Mouse (Mus musculus) heart, embryonic 15.5 days (tissue): ENCODE measurements around the gene Nrxn1. TPM values are rescaled to one million over a fixed set of nuclear protein-coding genes. Genes with fewer than 3 reads are reported as not detected.

Experiments
- ATAC-seq: fragments of 200-750 bp; cut with Nextera tagmentation; replicated peaks from 2 replicates; pipeline ENCODE4 v1.8.0; 2017; ENCODE audit warnings: low read depth, moderate TSS enrichment; ENCODE audit not compliant: insufficient number of reproducible peaks, insufficient read depth, low FRiP score
- H3K27ac ChIP-seq: fragments of 300-500 bp; sonication (generic); 2 replicates; pipeline ENCODE4 v1.5.1; 2015; ENCODE audit warnings: mild to moderate bottlenecking, inconsistent platforms
- H3K27me3 ChIP-seq: fragments of 300-500 bp; sonication (generic); 2 replicates; pipeline ENCODE4 v1.6.1; 2015; ENCODE audit warnings: inconsistent platforms
- H3K36me3 ChIP-seq: fragments of 300-500 bp; sonication (generic); 2 replicates; pipeline ENCODE4 v1.6.1; 2015; ENCODE audit warnings: mild to moderate bottlenecking, inconsistent platforms
- H3K4me1 ChIP-seq: fragments of 300-500 bp; sonication (generic); replicated peaks from 2 replicates; pipeline ENCODE4 v1.6.1; 2015; ENCODE audit warnings: inconsistent platforms
- H3K4me2 ChIP-seq: fragments of 300-500 bp; sonication (generic); 2 replicates; pipeline ENCODE4 v1.6.1; 2015; ENCODE audit warnings: inconsistent platforms, mild to moderate bottlenecking, moderate library complexity
- H3K4me3 ChIP-seq: fragments of 300-500 bp; sonication (generic); 2 replicates; pipeline ENCODE4 v1.5.1; 2015; ENCODE audit warnings: mild to moderate bottlenecking, inconsistent platforms
- H3K9ac ChIP-seq: fragments of 300-500 bp; sonication (generic); 2 replicates; pipeline ENCODE4 v1.6.1; 2015; ENCODE audit warnings: mild to moderate bottlenecking, inconsistent platforms
- H3K9me3 ChIP-seq: fragments of 300-500 bp; sonication (generic); replicated peaks from 2 replicates; pipeline ENCODE4 v1.6.1; 2016; ENCODE audit warnings: inconsistent platforms
- WGBS: fragments of 180-500 bp; shearing (Covaris S2); methylation state at CpG from one replicate; pipeline ENCODE4 v1.1.7; 2015; ENCODE audit warnings: mixed read lengths; 5-methylcytosine and 5-hydroxymethylcytosine counted together
- polyA plus RNA-seq: library from polyadenylated mRNA; unstranded; fragments of >200 nt; fragmentation: Nextera tagmentation; extraction: Ambion mirVana; gene quantifications from 2 replicates; pipeline ENCODE4 v1.2.1, GENCODE M21; 2015

Nrxn1 gene
- polyA plus RNA-seq, 1 experiment from 2014 or later = 1.2 TPM

- ATAC-seq = no peak
- no peaks in the 10 kb centered on the region for H3K36me3 ChIP-seq
- no peak overlapping the region for H3K4me3 ChIP-seq
- H3K4me1 ChIP-seq = peaks cover 14% of the 10 kb centered on the region
- 52% methylated on average over 4 of the region's 4 CpGs for WGBS
- no peak overlapping the region for H3K9ac ChIP-seq
- H3K27ac ChIP-seq = no peak overlapping the region
- H3K27me3 ChIP-seq = peaks cover 49% of the 10 kb centered on the region
- no peak overlapping the region for H3K4me2 ChIP-seq
- no peaks in the 10 kb centered on the region for H3K9me3 ChIP-seq
These were observed 639.6 kb downstream of the Nrxn1 start for GRCm38 (mm10) chr17:90453280-90453679.

- ATAC-seq = no peak
- Histone ChIP-seq H3K4me3 (no peak overlapping the region), H3K27me3 (peaks cover 49% of the 10 kb centered on the region), H3K4me2 (no peak overlapping the region), H3K4me1 (peaks cover 14% of the 10 kb centered on the region), H3K9ac (no peak overlapping the region), H3K36me3 (no peaks in the 10 kb centered on the region), H3K9me3 (no peaks in the 10 kb centered on the region), H3K27ac (no peak overlapping the region)
- WGBS = 56% methylated on average over 2 of the region's 2 CpGs
These were observed 640.1 kb downstream of the Nrxn1 start for GRCm38 (mm10) chr17:90452770-90453169.

- Histone ChIP-seq H3K9me3 (no peaks in the 10 kb centered on the region), H3K36me3 (no peaks in the 10 kb centered on the region), H3K4me2 (no peak overlapping the region), H3K9ac (no peak overlapping the region), H3K4me1 (peaks cover 14% of the 10 kb centered on the region), H3K27me3 (peaks cover 39% of the 10 kb centered on the region), H3K27ac (no peak overlapping the region), H3K4me3 (no peak overlapping the region)
- ATAC-seq = no peak
- WGBS = 65% methylated on average over 2 of the region's 2 CpGs
These were observed 641.5 kb downstream of the Nrxn1 start for GRCm38 (mm10) chr17:90451384-90451783.

- no peak overlapping the region for H3K4me3 ChIP-seq
- no peak overlapping the region for H3K27ac ChIP-seq
- no peaks in the 10 kb centered on the region for H3K4me1 ChIP-seq
- no peaks in the 10 kb centered on the region for H3K9me3 ChIP-seq
- H3K9ac ChIP-seq = no peak overlapping the region
- no peak overlapping the region for H3K4me2 ChIP-seq
- H3K36me3 ChIP-seq = no peaks in the 10 kb centered on the region
- no peaks in the 10 kb centered on the region for H3K27me3 ChIP-seq
- no peak for ATAC-seq
These were observed 649.8 kb downstream of the Nrxn1 start for GRCm38 (mm10) chr17:90443067-90443466.

GRCm38 (mm10) chr17:90435836-90436235 lies 657.0 kb downstream of the Nrxn1 start:
- no peak for ATAC-seq
- H3K9ac ChIP-seq = no peak overlapping the region
- no peaks in the 10 kb centered on the region for H3K27me3 ChIP-seq
- H3K9me3 ChIP-seq = no peaks in the 10 kb centered on the region
- no peak overlapping the region for H3K4me3 ChIP-seq
- no peaks in the 10 kb centered on the region for H3K36me3 ChIP-seq
- H3K4me1 ChIP-seq = no peaks in the 10 kb centered on the region
- no peak overlapping the region for H3K4me2 ChIP-seq
- H3K27ac ChIP-seq = no peak overlapping the region

GRCm38 (mm10) chr17:90435371-90435770 lies 657.5 kb downstream of the Nrxn1 start:
- H3K4me2 ChIP-seq = no peak overlapping the region
- H3K27ac ChIP-seq = no peak overlapping the region
- H3K36me3 ChIP-seq = no peaks in the 10 kb centered on the region
- no peak overlapping the region for H3K9ac ChIP-seq
- no peak overlapping the region for H3K4me3 ChIP-seq
- WGBS = 65% methylated on average over 2 of the region's 2 CpGs
- no peaks in the 10 kb centered on the region for H3K27me3 ChIP-seq
- H3K9me3 ChIP-seq = no peaks in the 10 kb centered on the region
- H3K4me1 ChIP-seq = no peaks in the 10 kb centered on the region
- no peak for ATAC-seq

- Histone ChIP-seq H3K9ac (no peak overlapping the region), H3K27ac (no peak overlapping the region), H3K27me3 (no peaks in the 10 kb centered on the region), H3K4me2 (no peak overlapping the region), H3K4me1 (no peaks in the 10 kb centered on the region), H3K4me3 (no peak overlapping the region), H3K9me3 (no peaks in the 10 kb centered on the region), H3K36me3 (no peaks in the 10 kb centered on the region)
- 83% methylated on average over 1 of the region's 1 CpGs for WGBS
- ATAC-seq = no peak
These were observed 662.7 kb downstream of the Nrxn1 start for GRCm38 (mm10) chr17:90430211-90430610.

GRCm38 (mm10) chr17:90425974-90426373 lies 666.9 kb downstream of the Nrxn1 start:
- Histone ChIP-seq H3K4me1 (no peaks in the 10 kb centered on the region), H3K27ac (no peak overlapping the region), H3K9me3 (no peaks in the 10 kb centered on the region), H3K36me3 (no peaks in the 10 kb centered on the region), H3K27me3 (no peaks in the 10 kb centered on the region), H3K9ac (no peak overlapping the region), H3K4me2 (no peak overlapping the region), H3K4me3 (no peak overlapping the region)
- no peak for ATAC-seq
- 73% methylated on average over 3 of the region's 3 CpGs for WGBS

GRCm38 (mm10) chr17:90422591-90422990 lies 670.3 kb downstream of the Nrxn1 start:
- Histone ChIP-seq H3K4me3 (no peak overlapping the region), H3K36me3 (no peaks in the 10 kb centered on the region), H3K4me1 (no peaks in the 10 kb centered on the region), H3K27ac (no peak overlapping the region), H3K4me2 (no peak overlapping the region), H3K27me3 (no peaks in the 10 kb centered on the region), H3K9ac (no peak overlapping the region), H3K9me3 (no peaks in the 10 kb centered on the region)
- ATAC-seq = no peak
- WGBS = 54% methylated on average over 3 of the region's 3 CpGs

GRCm38 (mm10) chr17:90420757-90421156 lies 672.1 kb downstream of the Nrxn1 start:
- Histone ChIP-seq H3K9ac (no peak overlapping the region), H3K36me3 (no peaks in the 10 kb centered on the region), H3K9me3 (no peaks in the 10 kb centered on the region), H3K4me1 (no peaks in the 10 kb centered on the region), H3K4me3 (no peak overlapping the region), H3K4me2 (no peak overlapping the region), H3K27me3 (no peaks in the 10 kb centered on the region), H3K27ac (no peak overlapping the region)
- no peak for ATAC-seq
- WGBS = 89% methylated on average over 2 of the region's 2 CpGs

GRCm38 (mm10) chr17:90419615-90420014 lies 673.3 kb downstream of the Nrxn1 start:
- Histone ChIP-seq H3K4me3 (no peak overlapping the region), H3K9ac (no peak overlapping the region), H3K9me3 (no peaks in the 10 kb centered on the region), H3K27ac (no peak overlapping the region), H3K4me2 (no peak overlapping the region), H3K27me3 (no peaks in the 10 kb centered on the region), H3K4me1 (no peaks in the 10 kb centered on the region), H3K36me3 (no peaks in the 10 kb centered on the region)
- 84% methylated on average over 1 of the region's 1 CpGs for WGBS
- ATAC-seq = no peak

- Histone ChIP-seq H3K27me3 (no peaks in the 10 kb centered on the region), H3K4me2 (no peak overlapping the region), H3K4me3 (no peak overlapping the region), H3K9ac (no peak overlapping the region), H3K27ac (no peak overlapping the region), H3K4me1 (no peaks in the 10 kb centered on the region), H3K9me3 (no peaks in the 10 kb centered on the region), H3K36me3 (no peaks in the 10 kb centered on the region)
- ATAC-seq = no peak
These were observed 696.5 kb downstream of the Nrxn1 start for GRCm38 (mm10) chr17:90396357-90396756.
